Mouse (Mus musculus) stomach, embryonic 14.5 days (tissue): Measurements from ENCODE around the gene Ctsz. TPM values are rescaled to one million over a fixed set of nuclear protein-coding genes. Genes with fewer than 3 reads are reported as not detected.

Experiments
- ATAC-seq: fragments of 200-750 bp; cut with Nextera tagmentation; 2 replicates; pipeline ENCODE4 v1.8.0; 2017; ENCODE audit warnings: low read depth, moderate TSS enrichment; ENCODE audit not compliant: insufficient number of reproducible peaks, insufficient read depth, low FRiP score
- H3K27ac ChIP-seq: fragments of 300-500 bp; sonication (generic); 2 replicates; pipeline ENCODE4 v1.5.1; 2014; ENCODE audit warnings: mild to moderate bottlenecking, low read length, moderate library complexity, mixed read lengths
- H3K27me3 ChIP-seq: fragments of 300-500 bp; sonication (generic); 2 replicates; pipeline ENCODE4 v1.6.1; 2014; ENCODE audit warnings: low read length, control low read depth, mixed read lengths; ENCODE audit not compliant: control insufficient read depth, insufficient read depth
- H3K36me3 ChIP-seq: fragments of 300-500 bp; sonication (generic); 2 replicates; pipeline ENCODE4 v1.6.1; 2014; ENCODE audit warnings: mild to moderate bottlenecking, control low read depth, low read length, moderate library complexity, mixed read lengths; ENCODE audit not compliant: control insufficient read depth, insufficient read depth
- H3K4me1 ChIP-seq: fragments of 300-500 bp; sonication (generic); 2 replicates; pipeline ENCODE4 v1.6.1; 2014; ENCODE audit warnings: low read length, control low read depth, mixed read lengths; ENCODE audit not compliant: control insufficient read depth, insufficient read depth
- H3K4me2 ChIP-seq: fragments of 300-500 bp; sonication (generic); replicated peaks from 2 replicates; pipeline ENCODE4 v1.6.1; 2014; ENCODE audit warnings: low read depth, low read length, control low read depth
- H3K4me3 ChIP-seq: fragments of 300-500 bp; sonication (generic); 2 replicates; pipeline ENCODE4 v1.5.1; 2014; ENCODE audit warnings: low read depth, low read length, control low read depth
- H3K9ac ChIP-seq: fragments of 300-500 bp; sonication (generic); replicated peaks from 2 replicates; pipeline ENCODE4 v1.6.1; 2014; ENCODE audit warnings: low read depth, mild to moderate bottlenecking, control low read depth, low read length, moderate library complexity, mixed read lengths
- H3K9me3 ChIP-seq: fragments of 300-500 bp; sonication (generic); 2 replicates; pipeline ENCODE4 v1.6.1; 2016; ENCODE audit warnings: low read depth, low read length, control low read depth; ENCODE audit not compliant: control insufficient read depth
- WGBS: fragments of 180-500 bp; shearing (Covaris S2); extraction: QIAGEN DNeasy Blood & Tissue Kit; methylation state at CpG from one replicate; pipeline ENCODE4 v1.1.7; 2014; 5-methylcytosine and 5-hydroxymethylcytosine counted together
- polyA plus RNA-seq: library from polyadenylated mRNA; unstranded; fragments of >200 nt; fragmentation: Nextera tagmentation; extraction: Ambion mirVana; gene quantifications from 2 replicates; pipeline ENCODE4 v1.2.1, GENCODE M21; 2014

The Ctsz gene
- polyA plus RNA-seq, 1 experiment from 2014 or later, result 176 TPM

DNA sequence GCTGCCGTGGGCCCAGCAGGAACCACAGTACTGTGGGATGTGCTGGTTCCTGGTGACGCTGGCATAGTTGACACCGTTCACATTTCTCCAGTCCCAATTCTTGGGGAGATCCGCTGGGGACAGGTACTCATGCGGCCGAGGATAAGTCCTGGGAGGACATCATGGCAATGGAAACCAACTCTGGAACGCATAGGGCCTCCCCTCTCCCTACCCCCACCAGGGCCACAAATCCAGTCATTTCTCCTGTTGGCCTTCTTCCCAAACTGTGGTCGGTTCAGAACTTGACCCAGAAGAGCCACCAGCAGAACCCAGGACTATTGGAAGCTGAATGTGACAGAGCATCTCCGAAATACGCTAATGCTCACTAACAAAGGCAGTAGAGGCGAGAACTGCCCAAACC, 658 bp downstream of the Ctsz start:
- WGBS, result 72% methylated on average over 11 of the region's 11 CpGs
- Histone ChIP-seq H3K27me3 (no peaks in the 10 kb centered on the region), H3K9me3 (no peaks in the 10 kb centered on the region), H3K36me3 (no peaks in the 10 kb centered on the region), H3K4me1 (peaks cover 18% of the 10 kb centered on the region), H3K4me3 (peak overlapping the region; percentile 60), H3K27ac (no peak overlapping the region), H3K9ac (peak overlapping the region; percentile 55), H3K4me2 (peak overlapping the region; percentile 79)
- no peak for ATAC-seq

DNA sequence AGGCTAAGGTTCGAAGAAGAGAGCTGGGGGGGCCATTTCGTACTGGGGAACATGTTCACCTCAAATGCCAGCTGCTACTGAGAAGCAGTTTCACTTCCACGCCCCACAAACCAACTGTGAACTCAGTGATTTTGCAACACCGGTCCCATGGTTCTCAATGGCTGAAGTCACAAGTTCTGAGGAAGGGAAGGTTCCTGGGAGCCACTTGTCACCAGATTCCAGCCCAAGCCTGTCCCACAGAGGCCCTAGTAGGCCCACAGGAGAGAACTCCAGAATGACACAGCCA, 1.2 kb downstream of the Ctsz start:
- 95% methylated on average over 4 of the region's 4 CpGs for WGBS
- H3K27me3 ChIP-seq, result no peaks in the 10 kb centered on the region
- H3K4me1 ChIP-seq, result peaks cover 15% of the 10 kb centered on the region
- no peak for ATAC-seq
- no peak overlapping the region for H3K27ac ChIP-seq
- H3K4me3 ChIP-seq, result peak overlapping the region; percentile 60; the same call in 1 of the 2 replicates
- H3K9ac ChIP-seq, result no peak overlapping the region
- H3K4me2 ChIP-seq, result peak overlapping the region; percentile 79
- no peaks in the 10 kb centered on the region for H3K9me3 ChIP-seq
- no peaks in the 10 kb centered on the region for H3K36me3 ChIP-seq

DNA sequence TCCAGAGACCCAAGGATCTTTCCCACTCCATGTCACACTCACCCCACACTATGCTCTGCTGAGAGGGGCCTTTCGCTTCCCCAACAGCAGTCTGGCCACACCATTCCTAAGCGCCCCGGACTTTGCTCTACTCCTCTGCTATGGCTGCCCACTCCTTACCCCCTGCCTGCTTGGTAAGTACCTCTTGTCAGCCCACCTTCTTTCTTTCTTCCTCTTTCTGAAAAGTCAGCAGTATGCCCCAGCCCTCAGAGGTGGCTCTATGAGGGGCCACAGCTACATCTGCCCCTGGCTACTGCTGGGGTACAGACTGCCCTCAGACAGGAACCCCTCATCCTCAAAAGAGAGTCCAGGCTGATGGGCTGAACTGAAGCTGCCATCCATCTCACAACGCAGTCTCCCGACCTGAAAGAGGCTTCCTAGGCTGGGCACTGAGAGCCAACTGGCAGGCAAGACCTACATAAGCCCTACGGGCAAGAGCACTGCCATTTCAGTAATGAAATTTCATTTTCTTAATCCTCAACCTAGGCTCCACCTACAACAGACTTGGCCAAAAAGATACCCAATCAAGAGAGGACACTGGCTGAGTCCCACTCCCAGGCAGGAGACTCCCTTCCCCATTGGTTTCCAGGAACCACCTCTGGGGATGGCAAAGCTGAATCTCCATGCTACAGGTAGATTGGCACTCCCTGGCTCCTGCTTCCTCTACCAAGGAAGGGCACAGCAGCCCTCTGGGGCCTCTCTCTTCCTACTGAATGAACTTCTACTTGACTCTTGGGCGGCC, 1.7 kb downstream of the Ctsz start:
- Histone ChIP-seq H3K27me3 (no peaks in the 10 kb centered on the region), H3K27ac (no peak overlapping the region), H3K4me2 (no peak overlapping the region), H3K9ac (no peak overlapping the region), H3K4me3 (no peak overlapping the region), H3K9me3 (no peaks in the 10 kb centered on the region), H3K36me3 (no peaks in the 10 kb centered on the region), H3K4me1 (peaks cover 15% of the 10 kb centered on the region)
- ATAC-seq, result no peak
- 93% methylated on average over 7 of the region's 7 CpGs for WGBS

DNA sequence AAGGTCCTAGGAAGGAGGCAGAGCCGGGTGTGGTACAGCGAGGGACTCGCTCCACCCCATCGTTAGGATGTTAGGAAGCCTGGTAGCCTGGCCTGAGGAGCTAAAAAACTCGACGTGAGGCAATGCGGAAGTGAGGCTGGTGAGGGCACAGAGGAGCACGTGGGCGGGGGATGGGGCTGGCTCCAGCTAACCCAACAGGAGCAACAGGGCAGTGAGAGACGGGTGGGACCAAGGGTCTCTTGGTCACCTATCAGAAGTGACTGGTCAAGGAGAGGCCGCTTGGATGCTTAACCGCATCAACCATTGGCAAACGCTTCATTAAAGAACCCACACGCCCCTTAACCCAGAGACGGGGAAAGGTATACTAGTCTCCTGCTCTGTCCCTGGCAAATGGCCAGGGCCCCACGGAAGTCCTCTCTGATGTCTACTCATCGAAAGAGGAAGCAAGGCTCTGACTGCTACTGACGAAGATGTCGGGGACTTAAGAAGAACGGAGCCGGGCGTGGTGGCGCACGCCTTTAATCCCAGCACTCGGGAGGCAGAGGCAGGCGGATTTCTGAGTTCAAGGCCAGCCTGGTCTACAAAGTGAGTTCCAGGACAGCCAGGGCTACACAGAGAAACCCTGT, 2.6 kb downstream of the Ctsz start:
- Histone ChIP-seq H3K9ac (no peak overlapping the region), H3K9me3 (no peaks in the 10 kb centered on the region), H3K4me1 (peaks cover 15% of the 10 kb centered on the region), H3K36me3 (no peaks in the 10 kb centered on the region), H3K4me2 (no peak overlapping the region), H3K27me3 (no peaks in the 10 kb centered on the region), H3K4me3 (no peak overlapping the region), H3K27ac (no peak overlapping the region)
- 89% methylated on average over 26 of the region's 26 CpGs for WGBS
- no peak for ATAC-seq

DNA sequence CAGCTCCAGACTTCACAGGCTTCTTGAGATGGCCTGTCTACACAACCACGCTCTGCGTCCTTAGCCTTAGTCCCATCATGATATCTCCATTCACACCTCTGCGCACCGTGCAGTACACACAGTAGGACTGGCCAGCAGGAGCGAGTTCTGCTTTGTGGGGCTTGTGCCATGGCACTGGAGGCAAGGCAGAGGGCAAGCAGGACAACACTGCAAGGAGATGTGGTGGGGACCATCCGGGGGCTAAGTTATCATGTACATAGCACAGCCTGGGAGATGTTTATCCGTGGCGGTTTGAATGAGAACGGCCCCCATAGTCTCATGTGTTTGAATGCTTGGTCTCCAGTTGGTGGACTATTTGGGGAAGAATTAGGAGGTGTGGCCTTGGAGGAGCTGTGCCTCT, 3.9 kb downstream of the Ctsz start:
- no peak overlapping the region for H3K27ac ChIP-seq
- no peak overlapping the region for H3K4me2 ChIP-seq
- no peaks in the 10 kb centered on the region for H3K9me3 ChIP-seq
- no peak overlapping the region for H3K9ac ChIP-seq
- H3K4me3 ChIP-seq, result no peak overlapping the region
- H3K4me1 ChIP-seq, result peaks cover 15% of the 10 kb centered on the region
- no peaks in the 10 kb centered on the region for H3K36me3 ChIP-seq
- no peaks in the 10 kb centered on the region for H3K27me3 ChIP-seq
- no peak for ATAC-seq
- WGBS, result 96% methylated on average over 9 of the region's 9 CpGs

DNA sequence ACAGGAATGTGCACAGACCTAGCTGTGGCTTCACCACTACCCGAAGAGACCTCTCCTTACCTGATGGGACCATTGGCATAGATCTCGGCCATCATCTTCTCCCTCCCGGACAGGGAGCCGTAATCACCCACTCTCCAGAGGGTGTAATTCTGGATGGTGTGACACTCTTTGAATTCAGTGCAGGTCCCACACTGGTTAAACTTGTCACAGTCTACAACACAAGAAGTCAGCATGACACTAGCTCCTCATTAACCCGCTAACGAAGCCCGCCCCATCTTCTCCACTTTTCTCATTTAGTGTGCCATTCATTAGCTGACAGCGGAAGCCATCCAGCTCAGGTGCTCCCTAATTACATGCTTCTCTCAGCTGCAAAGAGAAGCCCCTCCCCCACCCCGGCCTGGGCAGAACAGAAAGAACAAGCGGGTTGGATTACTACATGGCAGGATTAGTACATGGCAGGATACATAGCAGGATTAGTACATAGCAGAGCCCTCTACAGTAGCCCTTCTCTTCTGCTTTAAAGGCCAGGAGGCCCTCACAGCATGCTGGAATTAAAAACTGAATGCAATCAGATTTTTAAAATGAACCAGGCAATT, 9.7 kb downstream of the Ctsz start:
- Histone ChIP-seq H3K27me3 (no peaks in the 10 kb centered on the region), H3K9ac (no peak overlapping the region), H3K4me1 (no peaks in the 10 kb centered on the region), H3K36me3 (peaks cover 41% of the 10 kb centered on the region), H3K27ac (no peak overlapping the region), H3K4me3 (no peak overlapping the region), H3K4me2 (no peak overlapping the region), H3K9me3 (no peaks in the 10 kb centered on the region)
- WGBS, result 89% methylated on average over 10 of the region's 10 CpGs
- no peak for ATAC-seq

- Histone ChIP-seq H3K9me3 (no peaks in the 10 kb centered on the region), H3K27ac (no peak overlapping the region), H3K4me2 (no peak overlapping the region), H3K36me3 (peaks cover 49% of the 10 kb centered on the region), H3K9ac (no peak overlapping the region), H3K4me3 (no peak overlapping the region), H3K27me3 (no peaks in the 10 kb centered on the region), H3K4me1 (no peaks in the 10 kb centered on the region)
- no peak for ATAC-seq
- WGBS, result 79% methylated on average over 18 of the region's 18 CpGs
These were observed 10.6 kb downstream of the Ctsz start for GRCm38 (mm10) chr2:174428076-174428835.

GRCm38 (mm10) chr2:174426856-174427255, 12.0 kb downstream of the Ctsz start:
- no peak overlapping the region for H3K4me2 ChIP-seq
- no peak for ATAC-seq
- H3K4me1 ChIP-seq, result no peaks in the 10 kb centered on the region
- 90% methylated on average over 12 of the region's 12 CpGs for WGBS
- no peaks in the 10 kb centered on the region for H3K9me3 ChIP-seq
- H3K4me3 ChIP-seq, result no peak overlapping the region
- no peaks in the 10 kb centered on the region for H3K27me3 ChIP-seq
- peaks cover 58% of the 10 kb centered on the region for H3K36me3 ChIP-seq
- H3K9ac ChIP-seq, result no peak overlapping the region
- H3K27ac ChIP-seq, result no peak overlapping the region
